Mouse (Mus musculus): ENCODE results near the gene Tmed10.
A peak's percentile ranks its signal among the peaks of the same experiment; 100 is the strongest.

Gene Tmed10

DNA sequence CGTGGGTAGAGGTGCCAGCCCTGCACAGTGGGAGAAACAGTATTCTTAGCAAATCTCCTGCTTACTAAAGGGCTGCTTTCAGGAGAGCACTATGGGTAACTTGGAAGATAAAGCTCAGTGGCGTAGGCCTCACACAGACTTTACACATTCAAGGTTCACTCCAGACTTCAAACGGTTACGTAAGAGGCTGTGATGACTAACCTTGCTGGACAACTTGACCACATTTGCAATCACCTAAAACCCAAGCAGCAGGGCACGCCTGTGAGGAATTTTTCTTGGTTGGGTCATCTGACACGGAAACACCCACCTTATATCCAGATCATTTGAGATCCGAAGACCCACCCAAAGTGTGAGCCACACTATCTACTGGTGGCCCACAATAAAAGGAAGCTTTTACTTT lies 44.5 kb downstream of the Tmed10 start:
- no peak for DNase-seq (ENCODE audit: low spot score in 2 of 2)

GRCm38 (mm10) chr12:85308651-85309050 lies 66.0 kb downstream of the Tmed10 start:
- DNase-seq (ENCODE audit: low spot score in 2 of 2), result peak in 1 of 2 experiments; percentile 27

- peak; percentile 64 to 87 for DNase-seq (ENCODE audit: low spot score in 2 of 2)
Observed at GRCm38 (mm10) chr12:85305247-85305892, 69.3 kb downstream of the Tmed10 start.

DNA sequence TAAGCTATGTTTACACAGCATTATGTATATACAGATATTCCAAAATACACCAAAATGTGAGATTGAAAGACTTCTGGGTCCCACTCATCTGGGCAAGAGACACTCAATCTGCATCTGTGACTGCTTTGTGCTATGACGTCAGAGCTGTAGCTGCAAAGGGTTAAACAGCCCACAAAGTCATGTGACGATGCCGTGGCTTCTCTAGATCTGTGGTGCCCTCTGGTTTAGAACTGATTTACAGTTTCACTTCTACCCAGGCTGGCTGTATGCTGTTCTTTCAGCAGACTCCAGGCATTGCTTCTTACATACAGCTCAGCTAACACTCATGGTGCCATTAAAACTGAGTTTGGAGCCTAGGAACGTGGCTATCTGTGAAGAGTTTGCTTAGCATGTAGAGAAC lies 69.9 kb downstream of the Tmed10 start:
- no peak for DNase-seq (ENCODE audit: low spot score in 2 of 2)

- DNase-seq (ENCODE audit: low spot score in 2 of 2), result no peak
Observed at GRCm38 (mm10) chr12:85303256-85303655, 71.4 kb downstream of the Tmed10 start.

GRCm38 (mm10) chr12:85298835-85299180 lies 75.8 kb downstream of the Tmed10 start:
- DNase-seq (ENCODE audit: low spot score in 2 of 2), result no peak

- DNase-seq (ENCODE audit: low spot score in 2 of 2), result no peak
Observed at GRCm38 (mm10) chr12:85298127-85298834, 76.4 kb downstream of the Tmed10 start.

GRCm38 (mm10) chr12:85297345-85297997 lies 77.2 kb downstream of the Tmed10 start:
- no peak for DNase-seq (ENCODE audit: low spot score in 2 of 2)

DNA sequence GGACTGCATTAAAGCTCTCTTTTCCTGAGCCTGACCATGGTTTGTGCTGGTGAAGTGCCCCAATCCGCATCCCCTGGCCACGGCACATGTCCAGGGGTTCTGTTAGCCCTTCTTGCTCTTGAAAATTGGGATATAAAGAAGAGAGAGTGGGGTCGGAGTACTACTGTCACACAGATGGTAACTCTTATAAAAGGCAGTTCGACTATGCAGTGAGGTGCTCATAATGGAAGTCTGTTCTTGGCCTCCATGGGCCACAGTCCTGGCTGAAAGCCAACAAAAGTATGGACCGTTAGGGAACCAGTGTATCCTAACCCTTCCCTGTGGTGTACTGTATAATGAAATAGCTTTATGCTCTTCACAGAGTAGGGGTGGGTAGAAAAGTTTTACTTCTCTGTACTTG lies 77.7 kb downstream of the Tmed10 start:
- no peak for DNase-seq (ENCODE audit: low spot score in 2 of 2)

GRCm38 (mm10) chr12:85295506-85295905 lies 79.1 kb downstream of the Tmed10 start:
- DNase-seq (ENCODE audit: low spot score in 2 of 2), result no peak

DNA sequence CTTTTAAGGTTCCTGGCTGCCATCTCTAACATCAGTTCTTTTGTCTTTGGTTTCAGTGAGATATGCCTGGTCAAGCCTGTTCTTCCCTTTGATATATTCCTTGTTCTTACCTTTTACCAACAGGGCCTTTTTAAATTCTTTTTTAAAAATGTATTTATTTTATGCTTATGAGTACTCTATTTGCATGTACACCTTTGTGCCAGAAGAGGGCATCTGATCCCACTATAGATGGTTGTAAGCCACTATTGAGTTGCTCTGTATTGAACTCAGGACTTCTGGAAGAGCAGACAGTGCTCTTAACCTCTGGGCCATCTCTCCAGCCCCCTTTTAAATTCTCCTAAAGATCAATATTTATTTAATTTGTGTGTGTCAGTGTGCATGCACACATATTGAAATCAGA lies 81.7 kb downstream of the Tmed10 start:
- no peak for DNase-seq (ENCODE audit: low spot score in 2 of 2)

GRCm38 (mm10) chr12:85292288-85292687 lies 82.4 kb downstream of the Tmed10 start:
- no peak for DNase-seq (ENCODE audit: low spot score in 2 of 2)

- no peak for DNase-seq (ENCODE audit: low spot score in 2 of 2)
Observed at GRCm38 (mm10) chr12:85291541-85291940, 83.1 kb downstream of the Tmed10 start.

- DNase-seq (ENCODE audit: low spot score in 2 of 2), result no peak
Observed at GRCm38 (mm10) chr12:85290633-85291032, 84.0 kb downstream of the Tmed10 start.

Measured in heart, adult 9 months (tissue).